Mouse (Mus musculus) cerebellum, postnatal 14 days (tissue): ENCODE results near the gene Ajm1.

Experiments
- DNase-seq, 2 experiments: peaks; one replicate each; pipeline ENCODE4 v3.0.0; 2021; ENCODE audit warnings: mixed read lengths in 2 of 2

Ajm1 gene

DNA sequence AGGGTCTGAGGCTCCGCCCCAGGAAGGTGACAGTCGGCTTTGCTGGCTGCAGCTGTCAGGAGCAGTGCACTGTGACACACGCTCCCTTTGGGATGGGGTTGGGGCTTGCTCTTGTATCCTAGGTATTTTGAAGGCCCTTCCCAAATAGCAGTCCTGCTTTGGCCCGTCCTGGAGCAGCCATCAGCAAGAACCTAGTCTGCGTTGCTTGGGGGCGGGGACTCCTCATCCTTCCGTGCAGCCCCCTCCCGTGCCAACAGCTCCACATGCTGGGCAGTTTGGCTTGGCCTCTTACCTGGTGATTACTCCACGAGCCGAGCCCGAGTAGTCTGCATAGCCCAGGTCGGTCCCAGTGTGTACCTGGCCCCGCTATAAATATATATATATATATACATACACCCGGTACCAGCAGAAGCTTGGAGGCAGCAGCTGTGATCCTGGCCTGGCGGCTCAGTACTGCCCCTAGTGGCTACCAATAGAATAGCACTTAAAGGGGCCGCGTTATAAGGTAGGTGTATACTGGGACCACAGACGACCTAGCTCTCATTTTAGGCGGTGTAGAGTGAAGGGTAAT is at the start of gene Ajm1:
Ajm1 (minus strand) TSS at position 464 of the 571 bp plus-strand sequence.
- DNase-seq: peak; percentile 88 to 91

DNA sequence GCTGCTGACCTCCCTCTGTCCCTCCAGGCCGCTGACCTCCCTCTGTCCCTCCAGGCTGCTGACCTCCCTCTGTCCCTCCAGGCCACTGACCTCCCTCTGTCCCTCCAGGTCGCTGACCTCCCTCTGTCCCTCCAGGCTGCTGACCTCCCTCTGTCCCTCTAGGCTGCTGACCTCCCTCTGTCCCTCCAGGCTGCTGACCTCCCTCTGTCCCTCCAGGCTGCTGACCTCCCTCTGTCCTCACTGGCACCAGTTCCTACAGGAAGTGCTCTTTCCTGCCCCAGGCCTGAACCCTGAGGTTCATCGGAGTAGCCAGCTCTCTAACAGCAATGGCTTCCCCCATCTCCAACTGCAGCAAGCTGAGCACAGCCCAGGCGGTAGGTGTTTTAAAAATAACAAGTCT is 47.2 kb upstream of the Ajm1 start:
- no peak for DNase-seq

DNA sequence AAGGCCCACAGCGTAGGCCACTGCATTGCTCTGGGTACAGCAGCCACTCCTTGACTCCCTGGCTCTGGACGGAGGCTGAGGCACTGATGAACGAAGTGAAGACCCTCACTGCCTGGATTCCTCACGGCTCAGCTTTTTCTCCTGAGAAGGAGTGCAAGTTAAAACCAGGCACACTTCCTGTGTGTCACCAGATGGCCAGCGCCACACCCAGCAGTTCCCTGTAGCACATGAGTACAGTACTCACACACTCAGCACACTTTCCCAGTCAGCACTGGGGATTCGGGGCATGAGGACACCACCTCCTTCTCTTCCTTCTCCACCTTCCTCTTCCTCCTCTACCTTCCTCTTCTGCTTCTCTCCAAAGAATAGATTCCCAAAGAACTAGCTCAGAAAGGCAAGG is 46.3 kb upstream of the Ajm1 start, which contains the start of gene Fcna:
Fcna (minus strand) TSS at position 220 of the 400 bp plus-strand sequence.
- DNase-seq: no peak

DNA sequence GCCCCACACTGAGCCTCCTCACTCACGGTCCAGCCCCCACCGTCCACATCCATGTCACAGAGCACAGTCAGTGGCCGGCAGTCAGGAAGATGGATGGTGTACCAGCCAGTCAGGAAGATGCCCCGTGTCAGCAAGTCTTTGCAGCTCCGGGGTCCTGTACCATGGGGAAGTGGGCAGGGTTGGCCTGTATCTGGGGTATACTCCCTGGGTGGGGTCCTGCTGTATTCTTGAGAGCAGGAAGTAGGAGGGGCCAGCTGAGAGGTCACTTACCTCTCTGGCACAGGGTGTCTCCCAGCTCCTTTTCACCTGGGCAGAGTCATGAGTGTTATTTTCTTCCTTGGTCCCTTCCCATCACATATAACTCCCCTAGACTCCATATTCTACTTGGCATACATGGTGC is 44.4 kb upstream of the Ajm1 start:
- no peak for DNase-seq

DNA sequence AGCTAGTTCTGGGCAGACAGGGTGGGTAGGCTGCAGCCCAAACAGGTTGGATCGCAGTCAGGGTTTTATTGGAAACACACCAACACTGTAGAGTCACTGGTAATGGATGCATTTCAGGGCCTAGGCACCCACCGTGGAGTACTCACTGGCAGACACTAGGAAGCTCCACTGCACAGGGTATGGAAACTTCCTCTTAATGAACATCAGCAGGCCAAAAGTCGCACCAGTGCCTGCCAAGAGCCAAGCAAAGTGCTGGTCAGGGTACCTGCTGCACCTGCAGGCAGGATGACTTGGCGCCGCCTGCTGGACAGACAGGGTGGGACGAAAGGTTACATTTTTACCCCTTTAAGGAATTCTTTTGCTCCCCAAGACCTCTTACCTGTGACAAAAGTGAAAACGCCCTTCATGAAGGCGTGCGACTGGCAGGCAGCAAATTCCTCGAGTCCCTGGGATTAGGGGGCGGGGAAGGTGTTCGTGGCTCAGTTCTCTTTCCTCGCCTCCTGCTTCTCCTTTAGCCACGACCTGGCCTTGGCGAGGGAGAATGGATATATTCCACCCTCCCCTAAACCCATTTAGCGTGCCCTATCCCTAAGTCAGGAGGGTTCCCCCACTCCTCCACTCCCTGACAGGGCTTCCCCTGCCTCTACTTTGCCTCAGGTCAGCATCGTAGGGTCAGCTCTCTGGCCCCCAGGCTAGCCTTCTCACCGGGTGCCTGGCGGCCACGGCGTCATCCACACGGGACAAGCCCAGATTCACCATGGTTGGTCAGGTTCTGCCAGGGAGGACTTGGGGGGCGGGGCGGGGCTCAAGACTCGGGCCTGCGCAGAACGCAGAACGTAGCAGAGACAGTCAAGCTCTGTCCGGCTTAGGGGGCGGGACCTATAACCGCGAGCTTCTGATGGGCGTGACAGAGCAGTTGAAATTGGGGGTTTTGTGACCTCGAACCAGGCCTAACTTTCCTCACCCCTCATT is 40.0 kb upstream of the Ajm1 start, which contains the start of gene Tmem141:
Tmem141 (minus strand) TSS at position 777 of the 972 bp plus-strand sequence.
- DNase-seq: peak; percentile 94

DNA sequence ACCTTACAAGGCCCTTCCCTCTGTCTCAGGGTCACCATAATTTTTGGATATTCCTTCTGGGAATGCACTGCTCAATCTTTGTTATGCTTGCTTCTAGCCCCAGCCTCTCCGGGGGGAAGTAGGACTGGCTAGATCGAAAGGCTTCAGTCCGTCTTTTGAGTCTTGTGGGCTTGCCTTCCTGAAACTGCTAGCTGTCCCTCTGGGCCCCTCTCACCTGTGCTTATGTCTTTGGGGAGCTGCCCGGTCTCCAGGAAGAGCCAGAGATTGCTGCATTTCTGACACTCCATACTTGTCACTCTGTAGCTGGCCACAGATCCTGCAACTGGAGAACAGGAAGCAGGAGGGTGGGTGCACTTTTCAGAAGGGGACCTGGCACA is 39.3 kb upstream of the Ajm1 start:
- no peak for DNase-seq

DNA sequence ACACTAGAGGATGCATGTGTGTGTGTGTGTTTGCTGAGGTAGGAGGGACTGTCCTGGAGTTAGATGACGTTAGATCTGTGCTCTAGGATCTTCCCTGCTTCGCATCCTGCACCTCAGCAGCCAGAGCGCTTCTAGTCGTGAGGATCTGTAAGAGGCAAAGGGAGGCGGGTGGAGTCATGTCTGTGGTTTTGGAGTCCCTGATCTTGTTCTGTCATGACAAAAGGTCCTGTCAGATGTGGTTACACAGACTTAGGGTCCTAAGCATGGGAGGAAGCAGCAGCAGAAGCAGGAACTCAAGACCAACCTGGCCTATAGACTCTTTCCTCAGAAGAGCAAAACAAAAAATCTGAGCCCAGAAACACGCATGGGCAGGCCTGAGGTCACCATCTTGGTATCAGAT is 38.8 kb upstream of the Ajm1 start:
- no peak for DNase-seq

DNA sequence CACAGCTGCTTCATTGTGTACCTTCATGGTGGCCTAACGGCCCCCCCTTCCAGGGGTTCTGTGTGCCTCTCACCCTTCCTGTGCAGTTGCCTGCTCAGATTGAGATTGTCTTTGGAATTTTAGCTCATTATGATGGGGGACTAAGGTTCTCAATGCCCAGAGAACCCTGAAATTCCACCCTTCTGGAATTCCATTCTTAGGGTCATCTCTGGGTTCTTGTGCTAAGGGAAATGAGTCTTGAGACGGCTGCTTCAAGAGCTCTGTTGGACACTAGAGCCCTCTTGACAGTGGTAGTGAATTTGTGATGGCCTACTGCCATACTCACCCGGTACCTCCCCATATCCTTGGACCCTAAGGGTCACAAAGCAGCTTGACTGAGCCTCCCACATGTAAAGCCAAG is 36.0 kb upstream of the Ajm1 start, which contains the start of gene Ccdc183:
Ccdc183 (minus strand) TSS at position 101 of the 400 bp plus-strand sequence.
- no peak for DNase-seq

DNA sequence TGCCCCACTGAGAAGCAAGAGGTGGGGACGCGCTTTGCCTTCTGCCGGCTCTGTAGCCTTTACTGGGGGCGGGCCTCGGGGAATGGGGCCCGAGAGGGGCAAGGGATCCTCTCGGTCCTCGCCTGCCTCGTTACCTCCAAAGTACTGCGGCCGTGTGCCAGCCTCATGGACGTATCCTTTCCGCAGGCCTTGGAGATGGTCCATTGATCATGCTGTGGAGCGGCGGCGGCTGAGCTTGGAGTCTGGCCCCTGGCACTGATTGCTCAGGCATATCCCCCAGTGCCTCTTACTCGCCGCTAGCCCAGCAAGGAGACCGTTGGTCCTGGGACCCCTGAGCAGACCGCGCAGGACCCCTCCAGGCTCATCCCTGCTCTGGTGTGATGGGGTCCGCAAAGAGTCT is 34.8 kb upstream of the Ajm1 start:
- peak; percentile 53 to 61 for DNase-seq

DNA sequence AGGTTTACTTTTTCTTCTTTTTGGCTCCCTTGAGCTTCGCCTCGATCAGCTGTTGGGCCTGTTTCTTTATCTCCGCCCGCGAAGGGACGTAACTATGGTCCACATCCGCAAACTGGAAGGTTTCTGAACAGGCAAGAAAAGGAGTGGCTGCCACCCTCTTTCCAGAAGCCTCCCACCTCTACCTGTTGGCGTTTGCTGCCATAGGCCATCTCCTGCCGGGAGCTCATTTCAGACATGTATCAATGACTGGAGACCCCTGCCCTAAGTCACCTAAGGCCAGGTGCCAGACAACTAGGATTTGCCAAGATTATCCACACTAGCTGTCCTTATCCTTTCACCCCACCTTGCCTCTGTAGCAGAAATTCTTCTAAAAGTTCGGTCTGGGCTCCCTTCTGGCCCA is 27.1 kb upstream of the Ajm1 start:
- DNase-seq: no peak

DNA sequence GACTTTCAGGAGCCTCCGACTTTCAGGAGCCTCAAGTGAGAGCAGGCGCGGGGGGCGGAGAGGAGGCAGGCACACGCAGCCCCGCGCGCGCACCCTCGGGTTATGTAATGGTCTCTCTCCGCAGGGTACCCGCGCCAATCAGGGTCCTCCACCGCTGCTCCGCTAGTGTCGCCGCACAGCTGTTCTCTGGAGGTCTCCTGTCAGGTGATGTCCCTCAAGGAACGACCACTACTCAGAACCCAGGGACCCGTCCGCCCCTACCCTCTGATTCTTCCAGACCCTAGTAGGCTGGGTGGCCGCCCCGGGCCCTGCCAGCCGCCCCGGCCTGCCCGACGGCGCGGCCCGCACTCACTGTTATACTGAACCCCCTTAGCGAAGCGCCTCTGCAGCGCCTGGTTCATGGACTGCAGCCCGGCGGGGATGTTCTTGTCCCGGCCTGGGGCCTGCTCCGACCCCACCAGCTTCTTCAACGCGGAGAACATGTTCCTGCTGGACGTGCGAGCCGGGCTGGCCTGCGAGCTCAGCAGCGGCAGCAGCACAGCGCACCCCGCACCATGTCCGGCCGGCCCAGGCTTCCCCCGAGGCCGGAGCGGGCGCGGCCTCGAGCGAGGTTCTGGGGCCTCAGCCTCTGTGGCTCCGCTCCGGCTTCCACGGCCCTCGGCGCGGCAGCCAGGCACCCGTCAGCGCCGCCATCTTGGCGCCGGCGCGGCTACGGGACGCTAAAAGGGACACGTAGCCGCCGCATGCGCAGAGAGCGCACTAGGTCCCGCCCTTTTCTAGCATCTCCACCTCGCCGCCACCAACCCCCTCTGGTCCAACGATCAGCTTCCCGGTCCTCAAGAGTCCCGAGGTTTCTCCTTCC is 26.4 kb upstream of the Ajm1 start, which contains the start of gene Rabl6:
Rabl6 (minus strand) TSS at position 761 of the 862 bp plus-strand sequence.
- peak; percentile 93 to 95 for DNase-seq

DNA sequence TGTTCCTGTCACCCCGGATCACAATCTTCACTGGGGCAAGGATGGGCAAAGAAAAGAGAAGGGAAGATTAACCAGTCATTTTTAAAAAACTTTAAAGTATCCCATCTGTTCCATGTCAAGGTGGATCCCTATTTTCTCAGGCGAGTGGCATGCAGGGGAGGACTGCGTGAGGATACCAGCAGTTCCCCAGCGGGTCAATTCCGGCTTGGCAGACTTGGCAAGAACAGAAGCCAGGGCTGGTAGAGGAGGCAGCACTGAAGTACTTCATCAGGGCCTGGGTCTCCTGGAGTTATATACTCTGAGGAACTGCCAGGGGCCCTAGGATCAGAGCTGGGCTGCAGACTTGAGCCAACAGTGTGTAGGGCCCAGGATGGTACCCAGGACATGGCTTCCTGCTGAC is 21.0 kb upstream of the Ajm1 start:
- DNase-seq: peak in 1 of 2 experiments; percentile 33

DNA sequence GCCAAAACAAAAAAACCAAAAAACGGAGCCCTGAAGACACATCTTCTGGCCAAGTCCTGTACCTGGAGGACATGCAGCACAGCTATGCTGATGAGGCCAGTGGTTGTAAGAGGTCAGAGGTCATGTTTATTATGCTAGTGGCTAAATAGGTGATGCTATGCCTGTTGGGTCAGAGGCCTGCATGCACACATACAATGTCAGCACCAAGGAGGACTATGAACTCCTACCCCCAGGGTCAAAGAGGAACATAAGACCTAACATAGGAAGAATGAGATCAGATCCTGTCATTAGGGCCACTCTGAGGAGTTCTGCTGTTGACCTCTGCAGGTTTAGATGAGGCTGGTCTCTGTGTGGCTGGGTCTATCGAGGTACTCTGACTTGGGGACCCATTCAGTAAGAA is 18.5 kb upstream of the Ajm1 start:
- no peak for DNase-seq

DNA sequence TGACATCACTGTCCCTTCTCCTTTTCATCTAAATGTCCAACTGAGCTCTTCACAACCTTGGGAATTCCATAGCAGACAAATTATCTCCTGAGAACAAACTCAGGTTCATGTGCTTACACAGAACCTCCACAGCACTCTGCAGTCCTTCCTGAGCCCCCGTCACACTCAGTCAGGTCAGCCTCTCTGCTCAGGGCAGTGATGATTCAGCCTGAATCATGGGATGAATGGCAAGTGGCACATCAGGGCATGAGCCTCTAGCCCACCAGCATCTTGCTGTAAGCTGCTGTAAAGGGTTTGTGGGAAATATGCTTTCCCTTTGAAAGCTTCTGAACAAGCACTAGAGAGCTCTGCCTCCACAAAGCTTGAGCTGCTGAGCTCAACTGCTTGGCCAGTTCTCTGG is 17.2 kb upstream of the Ajm1 start:
- DNase-seq: no peak

DNA sequence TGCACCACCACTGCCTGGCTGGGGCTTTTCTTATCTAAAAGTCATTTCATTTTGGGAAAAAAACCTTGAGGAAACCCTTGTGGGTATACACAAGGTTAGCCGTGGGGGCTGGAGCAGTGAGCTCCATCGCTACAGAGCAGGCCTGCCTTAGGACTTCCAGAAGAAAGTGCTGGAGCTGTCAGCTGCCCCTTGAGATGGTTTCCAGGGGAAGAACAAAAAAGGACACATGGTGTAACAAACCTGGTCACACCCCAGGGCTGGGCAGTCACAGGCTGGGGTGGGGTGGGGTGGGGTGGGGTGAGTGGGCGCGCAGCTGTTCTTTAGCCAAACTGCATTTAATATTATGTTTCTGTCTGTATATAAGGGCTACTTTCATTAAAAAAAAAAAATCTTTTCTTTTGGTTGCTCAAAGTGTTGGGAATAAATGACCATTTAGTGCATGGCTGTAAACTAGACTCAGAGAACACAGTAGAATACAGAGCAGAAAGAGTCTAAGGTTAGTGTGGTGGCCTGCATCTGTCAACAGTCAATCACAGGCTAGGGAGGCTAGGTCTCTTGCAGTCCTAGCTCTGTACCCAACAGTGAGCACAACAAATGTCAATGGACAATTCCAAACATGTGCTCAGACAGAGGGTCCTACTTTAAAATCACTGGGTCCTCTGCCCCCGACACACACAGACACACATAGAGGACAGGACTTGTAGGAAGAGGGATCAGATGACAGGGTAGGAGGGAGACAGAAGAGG is 15.4 kb upstream of the Ajm1 start:
- no peak for DNase-seq

DNA sequence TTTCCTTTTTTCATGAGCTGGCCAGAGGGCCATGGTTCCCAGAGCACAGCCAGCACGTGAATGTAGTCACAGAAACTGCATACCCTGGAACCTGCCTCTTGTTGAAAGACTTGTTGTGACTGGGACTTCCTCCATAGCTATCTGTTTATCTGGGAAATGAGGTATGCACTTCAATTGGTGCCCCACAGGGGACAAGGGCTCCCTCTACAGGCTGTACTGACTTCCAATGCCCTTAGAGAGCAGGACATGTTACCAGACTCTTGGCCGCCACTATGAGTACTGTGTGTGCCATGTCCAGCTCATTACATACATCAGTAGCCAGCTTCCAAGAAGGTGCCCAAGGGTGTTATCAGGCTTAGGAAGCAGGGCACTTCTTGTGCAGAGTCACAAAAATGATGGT is 10.3 kb upstream of the Ajm1 start:
- peak; percentile 64 to 73 for DNase-seq

DNA sequence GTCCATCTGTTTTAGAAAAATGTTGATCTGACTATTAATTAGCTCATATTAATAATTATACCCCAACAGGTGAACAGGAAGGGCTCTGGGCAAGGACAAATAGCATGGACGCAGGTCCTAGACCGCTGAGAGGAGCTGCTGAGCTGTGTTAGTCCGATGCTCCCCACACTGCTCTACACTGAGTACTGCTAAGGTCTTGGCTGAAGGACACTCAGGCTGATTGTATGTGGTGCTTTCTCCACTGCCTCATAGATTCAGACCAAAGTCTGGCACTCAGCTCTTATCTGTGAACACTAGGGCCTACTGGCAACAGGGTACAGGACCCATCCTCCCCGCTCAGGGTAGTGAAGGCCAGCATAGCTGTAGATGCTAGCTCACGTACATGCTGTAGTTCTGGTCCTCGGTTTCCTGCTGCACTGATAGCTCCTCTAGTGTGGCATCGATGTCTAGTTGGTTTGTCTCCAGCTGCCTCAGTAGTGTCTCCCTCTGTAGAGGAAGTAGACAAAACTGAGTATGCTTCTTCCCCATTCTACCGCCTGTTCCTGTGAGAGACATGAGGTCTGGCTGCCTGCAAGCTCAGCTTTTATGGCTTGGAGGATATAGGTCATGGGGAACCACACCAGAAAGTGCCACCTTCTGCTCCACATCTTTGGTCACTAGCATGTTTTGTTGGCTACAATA is 6.8 kb upstream of the Ajm1 start:
- DNase-seq: no peak

DNA sequence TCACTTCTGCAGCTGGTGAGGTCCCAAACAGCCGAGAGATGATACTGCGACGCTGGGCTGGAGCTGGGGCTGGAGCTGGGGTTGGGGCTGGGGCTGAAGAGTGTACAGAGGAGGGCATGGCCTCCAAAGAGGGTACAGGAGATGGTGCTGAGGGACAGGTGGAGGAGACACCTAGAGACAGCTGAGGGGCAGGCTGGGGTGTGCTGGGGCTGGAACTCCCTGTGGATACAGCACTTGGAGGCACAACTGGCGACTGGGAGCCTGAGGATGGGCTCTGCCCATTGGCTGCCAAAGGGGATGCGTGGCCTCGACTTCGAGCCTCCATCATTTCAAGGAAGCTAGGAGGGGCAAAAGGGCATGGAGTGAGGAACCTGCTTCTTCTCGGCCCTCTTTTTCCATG is 5.7 kb upstream of the Ajm1 start:
- DNase-seq: no peak

DNA sequence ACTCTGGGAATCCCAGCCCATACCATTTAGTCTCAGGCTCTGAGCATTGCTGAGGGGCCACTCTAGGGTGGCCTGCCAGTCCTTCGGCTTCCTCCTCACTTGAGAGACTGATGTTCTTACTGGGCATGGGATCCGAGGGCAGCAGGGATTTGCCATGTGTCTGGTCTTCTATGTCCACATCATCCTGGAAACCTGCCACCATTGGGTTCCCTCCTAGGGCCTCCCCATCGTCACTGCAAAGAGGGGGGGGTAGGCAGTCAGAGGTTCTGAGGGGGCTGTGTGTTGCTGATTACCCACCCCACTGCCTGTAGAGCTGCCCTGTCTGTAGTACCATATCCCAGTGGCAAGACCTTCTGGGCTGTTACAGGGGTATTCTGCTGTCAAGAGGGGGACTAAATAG is 4.0 kb upstream of the Ajm1 start:
- peak in 1 of 2 experiments; percentile 63 for DNase-seq

DNA sequence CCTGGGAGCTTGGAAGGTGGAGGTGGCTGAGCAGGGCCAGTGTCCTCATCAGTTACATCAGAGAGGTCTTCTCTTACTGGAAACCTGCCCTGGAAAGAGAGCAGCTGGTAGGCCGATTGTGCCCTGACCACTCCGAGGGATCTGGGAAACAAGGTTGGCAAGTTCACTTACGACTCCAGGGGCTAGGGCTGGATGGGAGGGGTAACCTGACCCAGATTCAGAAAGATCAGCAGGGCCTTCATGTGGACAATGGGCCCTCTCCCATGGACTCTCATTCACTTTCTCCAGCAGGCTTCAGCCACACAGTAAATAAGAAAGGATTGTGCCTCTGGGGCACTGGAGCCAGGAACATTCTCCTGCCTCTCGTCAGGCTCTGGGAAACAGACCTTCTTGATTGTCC is 3.3 kb upstream of the Ajm1 start:
- DNase-seq: peak in 1 of 2 experiments; percentile 33

DNA sequence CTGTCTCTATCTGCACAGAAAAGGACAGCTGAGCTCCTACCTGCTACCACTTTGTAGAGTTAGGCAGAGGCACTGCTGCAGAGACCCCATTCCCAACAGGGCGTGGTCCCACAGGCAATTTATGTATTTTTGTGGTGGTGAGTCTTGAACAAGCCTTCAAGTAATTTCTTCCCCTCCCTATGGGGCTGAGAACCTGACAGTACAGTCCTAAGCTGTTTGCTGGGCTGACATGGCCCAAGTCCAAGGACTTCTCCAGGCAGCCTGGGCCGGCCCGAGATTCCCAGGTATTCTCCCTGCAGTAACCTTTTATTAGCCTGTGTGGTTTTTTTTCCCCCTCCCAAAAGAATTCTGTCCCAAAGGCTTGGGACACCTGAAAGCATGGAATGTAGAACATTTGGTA is 2.6 kb upstream of the Ajm1 start:
- DNase-seq: peak; percentile 63 to 67

DNA sequence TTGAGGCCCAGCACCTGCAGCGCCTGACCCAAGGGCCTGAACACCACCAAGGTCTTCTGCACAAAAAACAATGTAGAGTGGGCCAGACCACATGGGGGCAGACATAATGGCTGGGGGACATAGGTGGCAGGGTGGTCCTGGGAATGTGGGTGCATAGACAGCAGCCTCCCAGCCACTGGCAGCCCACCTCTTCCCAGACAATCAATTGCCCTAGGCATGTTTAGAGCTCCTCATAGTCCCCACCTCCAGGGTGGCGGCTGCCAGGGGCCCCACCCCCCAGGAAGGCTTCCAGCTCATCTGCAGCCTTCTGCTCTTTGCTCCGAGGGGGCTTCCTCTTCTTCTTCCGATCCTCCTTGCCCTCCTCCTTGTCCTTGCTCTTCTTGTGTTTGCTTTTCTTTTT is 2.0 kb upstream of the Ajm1 start:
- peak; percentile 45 to 55 for DNase-seq
